12 mouse cellular contexts compared by ENCODE assay signal in genomic region chr7:49741474-49741873, GRCm38 (mm10). TPM values are rescaled to one million over a fixed set of nuclear protein-coding genes. Genes with fewer than 3 reads are reported as not detected.
DNase-seq lines count a peak whose midpoint lies in the region; ATAC-seq and TF ChIP-seq lines count a peak whose summit lies in the region.
"Had no signal": no experiment of that assay in that cellular context is flagged by ENCODE, and none has a peak within 500 bp of the region (broad histone marks: within the 10 kb centered on the region; RNA-seq: fewer than 3 reads in every experiment).

No protein-coding gene starts in this region.

- H3K79me2 ChIP-seq in liver, adult 2 months (ENCODE audit: control insufficient read depth, insufficient read depth, low read length) = no peaks in the 10 kb centered on the region

- TF ChIP-seq CTCF in liver, adult 2 months (IDR thresholded peaks at IDR 0.05; ENCODE audit: low read depth, low read length) = no peak

- H3K27me3 ChIP-seq in heart, embryonic 12.5 days (replicated peaks) = 0 out of 2 replicates have a peak, but pooled peaks cover 6% of the 10 kb centered on the region
- no peaks in the 10 kb centered on the region; the same call in 1 of the 2 replicates for H3K27me3 ChIP-seq in heart, embryonic 11.5 days (ENCODE audit: control insufficient read depth, insufficient read depth, low read length)
- no peaks in the 10 kb centered on the region for H3K27me3 ChIP-seq in liver, adult 2 months (ENCODE audit: control insufficient read depth, insufficient read depth, low read length)
- H3K27me3 ChIP-seq in liver, embryonic 11.5 days (replicated peaks; ENCODE audit: control insufficient read depth, insufficient read depth, low read length) = no peaks in the 10 kb centered on the region

- peak; percentile 12 for DNase-seq in liver, adult 2 months (ENCODE audit: extremely low read depth, low read depth, low spot score)
- no peak for DNase-seq in liver, embryonic 11.5 days (ENCODE audit: low spot score)
- peak; percentile 56 for DNase-seq in CD4-positive, CD25-positive, alpha-beta regulatory T cell, adult 2 months (ENCODE audit: low read depth, low spot score)
- peak; percentile 26 for DNase-seq in lung, postnatal 10 days
- DNase-seq in cerebellum, postnatal 4 days (ENCODE audit: low spot score in 2 of 2) = no peak
- no peak for DNase-seq in left cerebral cortex, postnatal 36 days (ENCODE audit: low spot score in 2 of 2)
- DNase-seq: adrenal gland, postnatal 36 days; cerebellum, adult 18-20 months; thymus, postnatal 25 days had no signal

- intact Hi-C loops in left cerebral cortex, postnatal 36 days (cut with DNase I) = no loop called here

- ATAC-seq in heart, embryonic 12.5 days (ENCODE audit: insufficient number of reproducible peaks, low FRiP score) = peak; percentile 71; the same call in 1 of the 2 replicates
- ATAC-seq in heart, embryonic 11.5 days (replicated peaks; ENCODE audit: insufficient number of reproducible peaks, low FRiP score, low TSS enrichment) = no peak; the same call in 1 of the 2 replicates
- no peak for ATAC-seq in liver, embryonic 11.5 days (replicated peaks; ENCODE audit: low FRiP score)

- no peak overlapping the region for H3K27ac ChIP-seq in heart, embryonic 12.5 days (ENCODE audit: poor library complexity, severe bottlenecking)
- H3K27ac ChIP-seq in heart, embryonic 11.5 days (ENCODE audit: low read depth, low read length) = no peak overlapping the region
- H3K27ac ChIP-seq in liver, adult 2 months (replicated peaks; ENCODE audit: insufficient read depth, low read depth, low read length) = no peak overlapping the region; the same call in 1 of the 2 replicates
- H3K27ac ChIP-seq in liver, embryonic 11.5 days (ENCODE audit: low read depth, low read length) = no peak overlapping the region
- H3K27ac ChIP-seq: macrophage had no signal

- TF ChIP-seq POLR2A in liver, adult 2 months (IDR thresholded peaks at IDR 0.05; ENCODE audit: extremely low read depth, insufficient read depth, low read length) = no peak

- H3K4me2 ChIP-seq in heart, embryonic 12.5 days = no peak overlapping the region
- H3K4me2 ChIP-seq in heart, embryonic 11.5 days = no peak overlapping the region
- H3K4me2 ChIP-seq in liver, embryonic 11.5 days = no peak overlapping the region

- H3K36me3 ChIP-seq in heart, embryonic 12.5 days = no peaks in the 10 kb centered on the region
- no peaks in the 10 kb centered on the region for H3K36me3 ChIP-seq in heart, embryonic 11.5 days (ENCODE audit: control insufficient read depth, insufficient read depth, low read length)
- H3K36me3 ChIP-seq in liver, adult 2 months (ENCODE audit: control insufficient read depth, insufficient read depth, low read length) = no peaks in the 10 kb centered on the region
- no peaks in the 10 kb centered on the region for H3K36me3 ChIP-seq in liver, embryonic 11.5 days (ENCODE audit: control insufficient read depth, insufficient read depth, low read length)

- 21% methylated on average over 5 of the region's 5 CpGs for WGBS in heart, embryonic 12.5 days
- 26% methylated on average over 5 of the region's 5 CpGs for WGBS in heart, embryonic 11.5 days (ENCODE audit: insufficient replicate concordance)
- WGBS in liver, adult 2 months = 51% methylated on average over 5 of the region's 5 CpGs
- WGBS in liver, embryonic 11.5 days = 15% methylated on average over 5 of the region's 5 CpGs

- H3K9ac ChIP-seq in heart, embryonic 12.5 days = no peak overlapping the region
- H3K9ac ChIP-seq in heart, embryonic 11.5 days (ENCODE audit: low read depth, low read length) = no peak overlapping the region
- no peak overlapping the region for H3K9ac ChIP-seq in liver, adult 2 months (ENCODE audit: low read depth, low read length)
- H3K9ac ChIP-seq in liver, embryonic 11.5 days (ENCODE audit: low read depth, low read length) = no peak overlapping the region

- H3K4me1 ChIP-seq in heart, embryonic 12.5 days (replicated peaks) = peaks cover 8% of the 10 kb centered on the region
- H3K4me1 ChIP-seq in heart, embryonic 11.5 days (ENCODE audit: control insufficient read depth, insufficient read depth, low read length) = 0 out of 2 replicates have a peak, but pooled peaks cover 2% of the 10 kb centered on the region
- no peaks in the 10 kb centered on the region for H3K4me1 ChIP-seq in liver, adult 2 months (ENCODE audit: control insufficient read depth, insufficient read depth, low read length)
- no peaks in the 10 kb centered on the region for H3K4me1 ChIP-seq in liver, embryonic 11.5 days (replicated peaks; ENCODE audit: control insufficient read depth, insufficient read depth, low read length)

- no peaks in the 10 kb centered on the region; the same call in 1 of the 2 replicates for H3K9me3 ChIP-seq in heart, embryonic 12.5 days (replicated peaks)
- no peaks in the 10 kb centered on the region for H3K9me3 ChIP-seq in heart, embryonic 11.5 days (replicated peaks; ENCODE audit: control insufficient read depth, low read length)
- no peaks in the 10 kb centered on the region for H3K9me3 ChIP-seq in liver, embryonic 11.5 days (ENCODE audit: control insufficient read depth, low read length)

- no peak overlapping the region for H3K4me3 ChIP-seq in heart, embryonic 12.5 days
- no peak overlapping the region for H3K4me3 ChIP-seq in heart, embryonic 11.5 days (ENCODE audit: low read depth, low read length)
- H3K4me3 ChIP-seq in liver, adult 2 months (ENCODE audit: insufficient read depth, low read depth, low read length) = no peak overlapping the region
- H3K4me3 ChIP-seq in liver, embryonic 11.5 days (ENCODE audit: low read depth, low read length) = no peak overlapping the region

RNA-seq across cellular contexts. Expression of gene Htatip2, which starts 17.4 kb away (rescaled TPM):
- polyA plus RNA-seq in heart, embryonic 12.5 days (2016; fragmentation: Nextera tagmentation; extraction: Ambion mirVana) = 18.4 and 19.5 TPM in 2 replicates
- 14.5 and 17.0 TPM in 2 replicates for polyA plus RNA-seq in heart, embryonic 11.5 days (2014; fragmentation: Nextera tagmentation; extraction: Ambion mirVana)
- total RNA-seq in liver, adult 2 months (2014; rRNA removed) = 22.6 and 30.9 TPM in 2 replicates
- polyA plus RNA-seq in liver, adult 2 months (2012; rRNA removed) = 23.2 and 29.6 TPM in 2 replicates
- 26.1 and 30.1 TPM in 2 replicates for polyA plus RNA-seq in liver, embryonic 11.5 days (2014; fragmentation: Nextera tagmentation; extraction: Ambion mirVana)
- 10 to 100 TPM; 14.8 to 15.1 TPM for total RNA-seq in left cerebral cortex, postnatal 36 days (2021)

RNA-seq across cellular contexts. Expression of gene Prmt3, which starts 36.7 kb away (rescaled TPM):
- 53.8 and 59.1 TPM in 2 replicates for polyA plus RNA-seq in heart, embryonic 12.5 days (2016; fragmentation: Nextera tagmentation; extraction: Ambion mirVana)
- polyA plus RNA-seq in heart, embryonic 11.5 days (2014; fragmentation: Nextera tagmentation; extraction: Ambion mirVana) = 51.6 and 51.9 TPM in 2 replicates
- total RNA-seq in liver, adult 2 months (2014; rRNA removed) = 10.5 and 13.6 TPM in 2 replicates
- polyA plus RNA-seq in liver, adult 2 months (2012; rRNA removed) = 5.0 and 6.7 TPM in 2 replicates
- 65.0 and 71.6 TPM in 2 replicates for polyA plus RNA-seq in liver, embryonic 11.5 days (2014; fragmentation: Nextera tagmentation; extraction: Ambion mirVana)
- 10 to 100 TPM; 30.1 to 34.4 TPM for total RNA-seq in left cerebral cortex, postnatal 36 days (2021)

Comparison
In these comparisons a context has a peak if more than half of its experiments do, and no peak if none do; other contexts are left out.
1. DNase-seq: peak in liver, adult 2 months (single experiment), CD4-positive, CD25-positive, alpha-beta regulatory T cell, adult 2 months (single experiment) and lung, postnatal 10 days (single experiment); none in liver, embryonic 11.5 days (single experiment), cerebellum, postnatal 4 days (0 of 2) and left cerebral cortex, postnatal 36 days (0 of 2).